Mouse (Mus musculus) lung, adult 2 months (tissue): ENCODE data around the gene Chmp4b. TPM values are rescaled to one million over a fixed set of nuclear protein-coding genes. Genes with fewer than 3 reads are reported as not detected.

ENCODE experiments used
- DNase-seq: peaks from one replicate; pipeline ENCODE4 v3.0.0; 2022
- H3K4me1 ChIP-seq: fragments of 200-500 bp; 2 replicates; pipeline ENCODE4 v1.6.1; 2011; ENCODE audit warnings: low read length; ENCODE audit not compliant: control insufficient read depth, insufficient read depth
- H3K4me3 ChIP-seq: fragments of 200-500 bp; replicated peaks from 2 replicates; pipeline ENCODE3; 2011; ENCODE audit warnings: low read depth, mild to moderate bottlenecking, control low read depth, low read length; ENCODE audit errors: extremely low read depth
- CTCF ChIP-seq: fragments of 200-500 bp; IDR thresholded peaks from 2 replicates; pipeline ENCODE4 v1.5.1; 2011; ENCODE audit warnings: mild to moderate bottlenecking, low read length, control low read depth; ENCODE audit not compliant: insufficient read depth
- POLR2A ChIP-seq: fragments of 200-500 bp; IDR thresholded peaks from 2 replicates; pipeline ENCODE4 v1.6.1; 2011; ENCODE audit warnings: low read depth, mild to moderate bottlenecking, control low read depth, low read length, borderline replicate concordance; ENCODE audit errors: extremely low read depth
- WGBS: fragments of 180-500 bp; shearing (Covaris S2); methylation state at CpG from one replicate; pipeline ENCODE4 v1.1.7; 2018; 5-methylcytosine and 5-hydroxymethylcytosine counted together
- polyA plus RNA-seq: library from polyadenylated mRNA; depleted of rRNA; stranded (reverse); fragments of >200 nt; gene quantifications from 2 replicates; pipeline ENCODE4 v1.2.3, GENCODE M21; 2012

Gene Chmp4b
- polyA plus RNA-seq, 1 experiment, result 103 TPM

GRCm38 (mm10) chr2:154723473-154723872 is 72.0 kb downstream of the Chmp4b start:
- TF ChIP-seq POLR2A, result no peak
- 74% methylated on average over 4 of the region's 4 CpGs for WGBS
- DNase-seq, result no peak
- Histone ChIP-seq H3K4me3 (no peak overlapping the region), H3K4me1 (no peaks in the 10 kb centered on the region)

GRCm38 (mm10) chr2:154729737-154730136 is 78.2 kb downstream of the Chmp4b start:
- no peak for TF ChIP-seq POLR2A
- TF ChIP-seq CTCF, result no peak
- 64% methylated on average over 3 of the region's 3 CpGs for WGBS
- no peak for DNase-seq
- Histone ChIP-seq H3K4me1 (no peaks in the 10 kb centered on the region), H3K4me3 (no peak overlapping the region)

GRCm38 (mm10) chr2:154730841-154731240 is 79.3 kb downstream of the Chmp4b start:
- Histone ChIP-seq H3K4me3 (no peak overlapping the region), H3K4me1 (no peaks in the 10 kb centered on the region)
- 53% methylated on average over 3 of the region's 3 CpGs for WGBS
- DNase-seq, result no peak
- TF ChIP-seq POLR2A (no peak), CTCF (no peak)

DNA sequence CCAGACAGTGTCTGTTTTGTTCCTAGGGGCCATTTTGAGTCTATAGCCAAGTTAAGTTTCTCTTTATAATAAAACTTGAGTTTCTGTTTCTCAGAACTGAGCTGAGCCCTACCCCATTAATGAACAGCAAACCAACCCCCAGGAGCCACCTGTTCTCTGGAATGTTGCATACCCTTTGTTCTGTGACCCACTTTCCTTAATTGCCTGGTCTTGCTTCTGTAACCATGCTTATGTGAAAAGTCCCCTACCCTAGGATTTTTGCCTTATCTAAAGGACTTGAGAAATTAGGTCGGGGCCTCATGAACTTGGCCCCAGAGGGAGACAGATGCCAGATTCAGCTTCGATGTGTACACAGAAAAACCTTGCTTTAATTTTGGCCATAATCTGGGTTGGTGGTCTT is 80.4 kb downstream of the Chmp4b start:
- H3K4me3 ChIP-seq, result no peak overlapping the region
- no peaks in the 10 kb centered on the region for H3K4me1 ChIP-seq
- DNase-seq, result no peak
- WGBS, result 38% methylated on average over 2 of the region's 2 CpGs
- no peak for TF ChIP-seq CTCF

- H3K4me3 ChIP-seq, result no peak overlapping the region
- 64% methylated on average over 9 of the region's 9 CpGs for WGBS
- TF ChIP-seq CTCF (no peak), POLR2A (no peak)
- DNase-seq, result no peak
- H3K4me1 ChIP-seq, result no peaks in the 10 kb centered on the region
These were observed 81.1 kb downstream of the Chmp4b start for GRCm38 (mm10) chr2:154732503-154733141.

GRCm38 (mm10) chr2:154734977-154735376 is 83.5 kb downstream of the Chmp4b start:
- WGBS, result 73% methylated on average over 9 of the region's 9 CpGs
- H3K4me1 ChIP-seq, result no peaks in the 10 kb centered on the region
- TF ChIP-seq CTCF (no peak), POLR2A (no peak)

GRCm38 (mm10) chr2:154735416-154735815 is 83.9 kb downstream of the Chmp4b start:
- DNase-seq, result no peak
- H3K4me1 ChIP-seq, result no peaks in the 10 kb centered on the region
- no peak for TF ChIP-seq CTCF
- TF ChIP-seq POLR2A, result no peak
- WGBS, result 59% methylated on average over 7 of the region's 7 CpGs
- no peak overlapping the region for H3K4me3 ChIP-seq

More at GRCm38 (mm10) chr2:154734977-154735376, 83.5 kb downstream of the Chmp4b start:
- DNase-seq, result no peak
- no peak overlapping the region for H3K4me3 ChIP-seq

- 66% methylated on average over 7 of the region's 7 CpGs for WGBS
- H3K4me3 ChIP-seq, result no peak overlapping the region
- TF ChIP-seq CTCF, result no peak
- TF ChIP-seq POLR2A, result no peak
- no peaks in the 10 kb centered on the region for H3K4me1 ChIP-seq
- DNase-seq, result no peak
These were observed 84.5 kb downstream of the Chmp4b start for GRCm38 (mm10) chr2:154735986-154736385.

GRCm38 (mm10) chr2:154738621-154739020 is 87.1 kb downstream of the Chmp4b start:
- no peak overlapping the region for H3K4me3 ChIP-seq
- 84% methylated on average over 5 of the region's 5 CpGs for WGBS
- TF ChIP-seq POLR2A, result no peak
- no peaks in the 10 kb centered on the region for H3K4me1 ChIP-seq
- DNase-seq, result no peak

- H3K4me3 ChIP-seq, result no peak overlapping the region
- H3K4me1 ChIP-seq, result no peaks in the 10 kb centered on the region
- no peak for DNase-seq
- WGBS, result 71% methylated on average over 10 of the region's 10 CpGs
- TF ChIP-seq CTCF (no peak), POLR2A (no peak)
These were observed 91.7 kb downstream of the Chmp4b start for GRCm38 (mm10) chr2:154742911-154743819.
